Mouse (Mus musculus) intestine, embryonic 16.5 days (tissue): ENCODE measurements around the gene Rtn4rl1. TPM values are rescaled to one million over a fixed set of nuclear protein-coding genes. Genes with fewer than 3 reads are reported as not detected.
A peak's percentile ranks its signal among the peaks of the same experiment; 100 is the strongest.

Source experiments
- ATAC-seq: fragments of 200-750 bp; cut with Nextera tagmentation; 2 replicates; pipeline ENCODE4 v1.8.0; 2017; ENCODE audit warnings: moderate TSS enrichment, moderate library complexity
- H3K27ac ChIP-seq: fragments of 300-500 bp; sonication (generic); 2 replicates; pipeline ENCODE4 v1.5.1; 2014; ENCODE audit warnings: mild to moderate bottlenecking, low read length
- H3K27me3 ChIP-seq: fragments of 300-500 bp; sonication (generic); replicated peaks from 2 replicates; pipeline ENCODE4 v1.6.1; 2014; ENCODE audit warnings: low read length, control low read depth, mixed read lengths; ENCODE audit not compliant: control insufficient read depth, insufficient read depth
- H3K36me3 ChIP-seq: fragments of 300-500 bp; sonication (generic); 2 replicates; pipeline ENCODE4 v1.6.1; 2014; ENCODE audit warnings: low read length, control low read depth; ENCODE audit not compliant: control insufficient read depth, insufficient read depth
- H3K4me1 ChIP-seq: fragments of 300-500 bp; sonication (generic); 2 replicates; pipeline ENCODE4 v1.6.1; 2014; ENCODE audit warnings: low read length, control low read depth, mixed read lengths; ENCODE audit not compliant: control insufficient read depth, insufficient read depth
- H3K4me2 ChIP-seq: fragments of 300-500 bp; sonication (generic); 2 replicates; pipeline ENCODE4 v1.6.1; 2014; ENCODE audit warnings: low read depth, low read length, control low read depth
- H3K4me3 ChIP-seq: fragments of 300-500 bp; sonication (generic); 2 replicates; pipeline ENCODE4 v1.5.1; 2014; ENCODE audit warnings: mild to moderate bottlenecking, low read length
- H3K9ac ChIP-seq: fragments of 300-500 bp; sonication (generic); 2 replicates; pipeline ENCODE4 v1.6.1; 2014; ENCODE audit warnings: low read depth, low read length
- H3K9me3 ChIP-seq: fragments of 300-500 bp; sonication (generic); 2 replicates; pipeline ENCODE4 v1.6.1; 2016; ENCODE audit warnings: low read length, control low read depth; ENCODE audit not compliant: control insufficient read depth
- WGBS: fragments of 180-500 bp; shearing (Covaris S2); extraction: QIAGEN DNeasy Blood & Tissue Kit; methylation state at CpG from one replicate; pipeline ENCODE4 v1.1.7; 2014; 5-methylcytosine and 5-hydroxymethylcytosine counted together
- polyA plus RNA-seq: library from polyadenylated mRNA; unstranded; fragments of >200 nt; fragmentation: Nextera tagmentation; extraction: Ambion mirVana; gene quantifications from 2 replicates; pipeline ENCODE4 v1.2.1, GENCODE M21; 2015

Rtn4rl1 gene
- polyA plus RNA-seq, 1 experiment from 2014 or later: 1.5 TPM

DNA sequence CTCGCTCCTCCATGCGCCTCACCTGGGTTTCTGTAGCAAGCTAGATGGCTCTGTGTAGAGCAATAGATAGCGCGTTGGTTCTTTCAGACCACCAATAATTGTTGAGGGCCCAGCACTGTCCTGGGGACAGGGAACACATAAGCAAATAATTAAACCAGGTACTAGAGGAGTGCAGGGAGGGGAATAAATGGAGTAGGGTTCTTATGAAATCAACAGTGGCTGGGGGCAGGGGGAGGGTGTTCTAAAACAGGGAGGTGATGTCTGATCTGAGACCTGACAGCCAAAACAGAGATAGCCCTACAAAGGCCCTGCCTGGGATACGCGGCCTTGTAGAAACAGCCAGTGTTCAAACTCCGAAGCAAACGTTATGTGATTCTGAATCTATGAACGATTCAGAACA is 56.0 kb downstream of the Rtn4rl1 start:
- Histone ChIP-seq H3K27ac (no peak overlapping the region), H3K36me3 (no peaks in the 10 kb centered on the region), H3K4me3 (no peak overlapping the region), H3K9me3 (no peaks in the 10 kb centered on the region), H3K4me1 (peaks cover 20% of the 10 kb centered on the region), H3K4me2 (no peak overlapping the region), H3K9ac (no peak overlapping the region), H3K27me3 (no peaks in the 10 kb centered on the region)
- WGBS: 78% methylated on average over 9 of the region's 9 CpGs
- ATAC-seq: no peak

DNA sequence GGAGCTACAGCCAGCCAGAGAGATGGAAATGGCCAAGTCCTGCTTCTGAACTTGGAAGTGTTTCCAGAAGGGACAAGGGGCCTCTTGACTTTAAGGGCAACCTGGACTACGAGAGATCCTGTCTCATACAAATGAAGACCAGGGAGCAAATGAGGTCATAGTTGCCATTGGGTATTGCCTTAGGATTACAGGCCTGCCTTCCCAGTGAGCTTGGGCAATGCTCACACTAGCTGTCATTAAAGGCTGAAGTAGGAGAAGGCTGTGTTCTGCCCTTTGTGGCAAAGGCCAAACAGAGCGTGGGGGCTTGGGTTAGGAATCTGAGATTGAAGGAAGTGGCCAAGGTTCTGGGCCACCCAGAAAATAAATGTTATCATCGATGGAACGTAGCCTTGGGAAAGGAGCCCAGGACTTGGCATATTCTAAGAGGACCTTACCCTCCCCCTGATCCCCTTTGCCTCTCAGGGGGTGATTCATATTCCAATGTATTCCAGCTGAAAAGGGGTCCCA is 57.5 kb downstream of the Rtn4rl1 start:
- H3K4me3 ChIP-seq: no peak overlapping the region
- H3K9me3 ChIP-seq: no peaks in the 10 kb centered on the region
- no peak for ATAC-seq
- H3K36me3 ChIP-seq: no peaks in the 10 kb centered on the region
- no peak overlapping the region for H3K27ac ChIP-seq
- peaks cover 15% of the 10 kb centered on the region for H3K4me1 ChIP-seq
- H3K9ac ChIP-seq: no peak overlapping the region
- 77% methylated on average over 4 of the region's 4 CpGs for WGBS
- H3K27me3 ChIP-seq: no peaks in the 10 kb centered on the region
- no peak overlapping the region for H3K4me2 ChIP-seq

DNA sequence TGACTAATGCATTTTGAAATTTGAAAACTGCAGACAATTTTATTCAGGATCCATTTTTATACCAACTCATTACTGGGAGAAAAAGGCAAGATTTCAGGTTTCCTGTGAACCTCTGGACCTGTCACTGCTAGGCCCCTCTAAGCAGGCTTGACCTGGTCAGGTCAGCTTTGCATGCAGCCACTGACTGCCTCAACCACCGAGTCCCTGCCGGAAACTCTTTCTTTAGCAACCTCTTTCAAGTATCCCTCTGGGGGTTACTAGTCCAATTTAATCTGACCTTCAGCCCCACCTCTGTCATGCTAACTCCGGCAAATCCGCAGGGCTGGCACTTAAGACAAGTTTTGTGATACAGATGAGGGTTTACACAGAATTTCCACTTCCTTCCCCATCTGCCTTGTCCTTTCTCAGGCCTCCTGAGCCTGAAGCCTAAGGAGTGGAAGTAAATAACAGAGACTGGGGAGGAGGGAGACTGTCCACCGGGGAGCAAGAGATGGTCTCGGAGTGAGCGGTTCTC is 58.0 kb downstream of the Rtn4rl1 start:
- Histone ChIP-seq H3K4me2 (no peak overlapping the region), H3K27ac (no peak overlapping the region), H3K27me3 (no peaks in the 10 kb centered on the region), H3K9ac (no peak overlapping the region), H3K9me3 (no peaks in the 10 kb centered on the region), H3K4me1 (peaks cover 15% of the 10 kb centered on the region), H3K36me3 (no peaks in the 10 kb centered on the region), H3K4me3 (no peak overlapping the region)
- 67% methylated on average over 7 of the region's 7 CpGs for WGBS
- no peak for ATAC-seq

DNA sequence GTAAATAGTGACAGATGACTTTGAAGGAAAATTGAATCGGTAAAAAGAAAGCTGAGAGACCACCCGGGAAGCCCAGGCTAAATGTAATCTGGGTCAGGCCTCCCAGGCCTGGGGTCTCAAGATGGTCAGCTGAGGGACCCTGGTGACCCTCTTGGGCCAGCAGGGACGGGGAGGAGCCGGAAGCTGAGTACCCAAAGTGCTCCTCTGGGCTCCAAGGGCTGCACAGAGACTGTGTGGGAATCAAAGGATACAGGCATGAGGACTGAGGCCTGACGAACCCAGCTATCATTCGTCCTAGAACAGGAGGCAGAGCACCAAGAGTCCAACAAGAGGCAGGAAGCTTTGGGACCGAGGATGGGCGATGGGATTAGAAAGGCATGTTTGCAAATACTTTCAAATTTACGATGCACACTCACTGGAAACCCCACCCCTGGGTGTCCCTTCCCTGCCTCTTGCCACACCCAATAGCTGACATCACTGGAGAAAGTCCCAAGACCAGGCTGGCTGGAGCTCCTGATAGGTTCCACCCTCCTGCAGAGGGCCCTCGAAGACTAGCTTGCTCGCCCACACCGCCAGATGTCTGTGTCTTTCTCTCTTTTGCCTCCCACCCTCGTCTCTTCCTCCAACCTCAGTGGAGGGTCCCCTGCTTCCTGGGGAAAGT is 60.8 kb downstream of the Rtn4rl1 start:
- Histone ChIP-seq H3K36me3 (no peaks in the 10 kb centered on the region), H3K27me3 (no peaks in the 10 kb centered on the region), H3K4me1 (peaks cover 8% of the 10 kb centered on the region; the same call in 1 of the 2 replicates), H3K9me3 (no peaks in the 10 kb centered on the region), H3K4me2 (no peak overlapping the region; the same call in 1 of the 2 replicates), H3K9ac (0 out of 2 replicates have a peak overlapping the region, but pooled peaks have one; percentile 16), H3K4me3 (no peak overlapping the region), H3K27ac (no peak overlapping the region)
- 44% methylated on average over 13 of the region's 13 CpGs for WGBS
- peak; percentile 67 for ATAC-seq

DNA sequence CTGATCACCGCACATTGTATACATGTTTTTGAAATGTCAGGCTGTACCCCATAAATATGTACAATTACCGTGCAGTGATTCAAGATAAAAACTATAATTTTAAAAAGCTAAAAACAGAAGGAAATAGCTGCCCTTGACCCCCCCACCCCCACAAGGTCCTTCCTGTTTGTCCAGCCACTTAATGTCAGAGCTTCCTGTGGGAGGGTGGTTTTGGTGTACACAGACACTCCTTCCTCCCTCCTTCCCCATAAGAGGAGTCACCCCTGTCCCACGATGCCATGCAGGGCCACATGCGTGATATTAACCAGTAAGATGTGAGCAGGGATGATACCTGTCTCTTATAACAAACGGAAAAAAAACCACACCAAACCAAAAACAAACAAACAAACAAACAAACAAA is 61.7 kb downstream of the Rtn4rl1 start:
- WGBS: 70% methylated on average over 5 of the region's 5 CpGs
- H3K4me3 ChIP-seq: no peak overlapping the region
- H3K4me2 ChIP-seq: no peak overlapping the region
- peaks cover 8% of the 10 kb centered on the region; the same call in 1 of the 2 replicates for H3K4me1 ChIP-seq
- no peak overlapping the region for H3K9ac ChIP-seq
- no peaks in the 10 kb centered on the region for H3K36me3 ChIP-seq
- H3K9me3 ChIP-seq: no peaks in the 10 kb centered on the region
- ATAC-seq: no peak
- no peaks in the 10 kb centered on the region for H3K27me3 ChIP-seq
- no peak overlapping the region for H3K27ac ChIP-seq

DNA sequence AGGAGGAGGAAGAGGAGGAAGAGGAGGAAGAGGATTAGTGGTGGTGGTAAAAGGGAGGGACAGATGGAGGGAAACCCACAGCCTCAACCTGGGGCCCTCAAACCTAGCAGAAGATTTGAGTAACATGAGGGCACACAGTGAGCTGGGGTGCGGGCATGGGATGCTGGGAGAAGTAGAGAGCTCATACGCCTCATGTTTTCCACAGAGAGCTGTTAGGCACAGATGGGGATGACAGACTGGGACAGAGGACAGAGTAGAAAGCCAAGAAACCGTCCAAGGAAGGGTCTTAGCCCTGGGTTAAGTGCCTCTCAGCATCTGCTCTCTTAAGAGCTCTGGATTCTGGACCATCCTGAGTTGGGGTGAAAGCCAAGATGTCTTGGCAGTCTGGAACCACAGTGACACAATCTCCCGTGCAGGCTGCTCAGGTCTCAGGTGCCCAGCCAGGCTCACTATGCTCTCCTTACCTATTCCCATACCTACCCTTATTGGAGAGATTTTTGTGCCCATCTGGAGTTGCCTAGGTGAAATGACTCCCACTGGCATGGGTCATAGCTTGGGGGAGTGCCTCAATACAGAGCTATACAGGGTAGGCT is 63.6 kb downstream of the Rtn4rl1 start:
- WGBS: 80% methylated on average over 4 of the region's 4 CpGs
- no peak for ATAC-seq

DNA sequence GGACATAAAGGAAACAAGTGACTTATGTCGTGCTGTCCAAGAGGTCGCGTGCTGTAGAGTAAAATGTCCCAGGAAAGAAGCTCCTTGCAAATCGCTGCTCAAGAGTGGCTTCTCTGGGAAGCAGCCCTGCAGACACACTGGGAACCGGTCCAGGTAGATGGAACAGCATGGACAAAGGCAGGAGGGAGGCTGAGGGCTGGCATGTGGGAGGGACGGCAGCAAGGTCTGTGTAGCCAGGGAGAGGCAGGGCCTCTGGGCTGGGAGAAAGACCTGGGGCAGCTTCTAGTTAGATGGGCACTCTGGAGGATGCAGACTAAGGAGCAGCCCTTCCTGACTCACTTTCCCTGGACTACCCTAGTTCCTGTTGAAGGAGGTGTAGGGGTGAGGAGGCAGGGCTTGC is 65.8 kb downstream of the Rtn4rl1 start:
- no peak for ATAC-seq
- H3K9ac ChIP-seq: no peak overlapping the region
- no peaks in the 10 kb centered on the region for H3K27me3 ChIP-seq
- no peak overlapping the region for H3K27ac ChIP-seq
- H3K9me3 ChIP-seq: no peaks in the 10 kb centered on the region
- no peak overlapping the region for H3K4me2 ChIP-seq
- 71% methylated on average over 6 of the region's 6 CpGs for WGBS
- H3K4me1 ChIP-seq: peaks cover 20% of the 10 kb centered on the region
- no peaks in the 10 kb centered on the region for H3K36me3 ChIP-seq
- no peak overlapping the region for H3K4me3 ChIP-seq

More for the DNA sequence above, 63.6 kb downstream of the Rtn4rl1 start:
- Histone ChIP-seq H3K4me1 (peaks cover 15% of the 10 kb centered on the region), H3K4me3 (no peak overlapping the region), H3K27ac (no peak overlapping the region), H3K36me3 (no peaks in the 10 kb centered on the region), H3K27me3 (no peaks in the 10 kb centered on the region), H3K9me3 (no peaks in the 10 kb centered on the region), H3K4me2 (no peak overlapping the region), H3K9ac (no peak overlapping the region)

DNA sequence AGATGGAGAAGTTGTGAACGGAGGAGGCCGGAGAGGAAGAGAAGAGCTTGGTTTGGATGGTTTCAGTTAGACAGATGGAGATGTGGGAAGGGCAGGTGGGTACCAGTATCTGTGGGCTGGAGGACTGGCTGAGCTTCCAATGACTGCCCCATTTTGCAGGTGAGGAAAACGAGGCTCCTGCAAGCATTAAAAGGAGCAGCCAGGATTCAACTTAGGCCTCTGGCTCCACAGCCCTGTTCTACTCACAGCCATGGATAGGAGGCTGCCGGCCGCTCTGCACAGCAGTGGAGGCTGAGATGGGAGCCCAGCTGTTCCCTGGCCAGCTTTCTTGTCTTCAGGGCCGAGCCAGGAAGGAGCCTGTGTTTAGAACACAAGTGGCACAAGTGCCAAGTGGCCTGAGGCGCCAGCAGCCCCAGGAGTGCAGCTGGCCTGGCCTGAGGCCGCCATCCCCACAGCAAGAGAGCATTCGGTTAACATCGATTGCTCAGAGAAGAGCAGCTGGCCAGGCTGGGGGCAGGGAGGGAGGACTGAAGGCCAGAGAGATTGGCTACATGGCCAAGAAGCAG is 66.5 kb downstream of the Rtn4rl1 start:
- no peak overlapping the region for H3K4me2 ChIP-seq
- H3K4me1 ChIP-seq: peaks cover 15% of the 10 kb centered on the region
- no peak overlapping the region for H3K27ac ChIP-seq
- H3K9me3 ChIP-seq: no peaks in the 10 kb centered on the region
- no peaks in the 10 kb centered on the region for H3K36me3 ChIP-seq
- no peak for ATAC-seq
- 64% methylated on average over 10 of the region's 10 CpGs for WGBS
- H3K9ac ChIP-seq: no peak overlapping the region
- H3K4me3 ChIP-seq: no peak overlapping the region
- no peaks in the 10 kb centered on the region for H3K27me3 ChIP-seq

DNA sequence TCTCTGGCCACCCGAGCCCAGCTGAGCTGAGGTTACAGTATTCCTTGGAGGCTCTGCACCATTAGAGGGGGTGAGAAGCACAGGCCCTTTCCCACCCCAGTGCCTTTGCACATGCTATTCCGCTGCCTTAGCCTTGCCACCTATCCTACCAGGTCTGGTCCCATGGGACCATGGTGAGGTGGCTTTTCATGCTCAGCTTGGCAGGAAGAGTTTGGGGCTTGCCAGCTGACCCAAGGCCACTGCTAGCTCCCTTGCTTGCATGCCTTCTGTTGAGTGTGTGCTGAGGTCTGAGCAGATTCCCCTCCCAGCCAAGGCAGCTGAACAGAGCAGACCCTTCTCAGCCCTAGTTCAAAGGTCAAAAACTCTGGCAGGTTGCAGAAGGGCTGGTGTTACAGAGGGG is 67.4 kb downstream of the Rtn4rl1 start:
- 93% methylated on average over 2 of the region's 2 CpGs for WGBS
- Histone ChIP-seq H3K27me3 (no peaks in the 10 kb centered on the region), H3K4me3 (no peak overlapping the region), H3K9ac (no peak overlapping the region), H3K4me2 (no peak overlapping the region), H3K36me3 (no peaks in the 10 kb centered on the region), H3K9me3 (no peaks in the 10 kb centered on the region), H3K27ac (no peak overlapping the region), H3K4me1 (peaks cover 15% of the 10 kb centered on the region)
- ATAC-seq: no peak
